Mouse (Mus musculus): Measurements from ENCODE around the gene Shisa2.
A peak's percentile ranks its signal among the peaks of the same experiment; 100 is the strongest.

- no peak for TF ChIP-seq CTCF (IDR thresholded peaks at IDR 0.05; ENCODE audit: control insufficient read depth, insufficient read depth, insufficient replicate concordance, low read depth, low read length)
- peak; percentile 87 for TF ChIP-seq POLR2A (IDR thresholded peaks at IDR 0.05; ENCODE audit: control insufficient read depth, low read depth, low read length)
Observed at GRCm38 (mm10) chr14:59597398-59598259, 27.5 kb upstream of the Shisa2 start, which contains the start of gene Cdadc1.

Measured in testis, adult 2 months (tissue).